Mouse (Mus musculus) lung, embryonic 14.5 days (tissue): Measurements from ENCODE around the gene Abcb5. TPM values are rescaled to one million over a fixed set of nuclear protein-coding genes. Genes with fewer than 3 reads are reported as not detected.

ENCODE experiments used
- ATAC-seq: fragments of 200-750 bp; cut with Nextera tagmentation; 2 replicates; pipeline ENCODE4 v1.8.0; 2017; ENCODE audit warnings: mild to moderate bottlenecking, moderate TSS enrichment, moderate library complexity; ENCODE audit not compliant: insufficient read depth
- DNase-seq: peaks from one replicate; pipeline ENCODE4 v3.0.0-alpha.2; 2015
- H3K27ac ChIP-seq: fragments of 300-500 bp; sonication (generic); 2 replicates; pipeline ENCODE4 v1.5.1; 2014; ENCODE audit warnings: low read depth, mild to moderate bottlenecking, moderate library complexity
- H3K27me3 ChIP-seq: fragments of 300-500 bp; sonication (generic); 2 replicates; pipeline ENCODE4 v1.6.1; 2014; ENCODE audit warnings: low read length, control low read depth; ENCODE audit not compliant: insufficient read depth
- H3K36me3 ChIP-seq: fragments of 300-500 bp; sonication (generic); 2 replicates; pipeline ENCODE4 v1.6.1; 2014; ENCODE audit warnings: control low read depth; ENCODE audit not compliant: insufficient read depth
- H3K4me1 ChIP-seq: fragments of 300-500 bp; sonication (generic); 2 replicates; pipeline ENCODE4 v1.6.1; 2014; ENCODE audit warnings: antibody characterized with exemption, control low read depth; ENCODE audit not compliant: insufficient read depth
- H3K4me2 ChIP-seq: fragments of 300-500 bp; sonication (generic); 2 replicates; pipeline ENCODE4 v1.6.1; 2014; ENCODE audit warnings: mild to moderate bottlenecking
- H3K4me3 ChIP-seq: fragments of 300-500 bp; sonication (generic); 2 replicates; pipeline ENCODE4 v1.5.1; 2014; ENCODE audit warnings: low read depth, low read length
- H3K9ac ChIP-seq: fragments of 300-500 bp; sonication (generic); 2 replicates; pipeline ENCODE4 v1.6.1; 2014
- H3K9me3 ChIP-seq: fragments of 300-500 bp; sonication (generic); 2 replicates; pipeline ENCODE4 v1.6.1; 2016; ENCODE audit warnings: low read depth, low read length, control low read depth
- CTCF ChIP-seq: IDR thresholded peaks from 2 replicates; pipeline ENCODE4 v1.5.1; 2016; ENCODE audit warnings: antibody characterized with exemption, low read depth
- WGBS: fragments of 180-500 bp; shearing (Covaris S2); extraction: QIAGEN DNeasy Blood & Tissue Kit; methylation state at CpG from one replicate; pipeline ENCODE4 v1.1.7; 2014; 5-methylcytosine and 5-hydroxymethylcytosine counted together
- polyA plus RNA-seq: library from polyadenylated mRNA; unstranded; fragments of >200 nt; fragmentation: Nextera tagmentation; extraction: Ambion mirVana; gene quantifications from 2 replicates; pipeline ENCODE4 v1.2.1, GENCODE M21; 2014

Abcb5 gene
- polyA plus RNA-seq, 1 experiment from 2014 or later: not detected

DNA sequence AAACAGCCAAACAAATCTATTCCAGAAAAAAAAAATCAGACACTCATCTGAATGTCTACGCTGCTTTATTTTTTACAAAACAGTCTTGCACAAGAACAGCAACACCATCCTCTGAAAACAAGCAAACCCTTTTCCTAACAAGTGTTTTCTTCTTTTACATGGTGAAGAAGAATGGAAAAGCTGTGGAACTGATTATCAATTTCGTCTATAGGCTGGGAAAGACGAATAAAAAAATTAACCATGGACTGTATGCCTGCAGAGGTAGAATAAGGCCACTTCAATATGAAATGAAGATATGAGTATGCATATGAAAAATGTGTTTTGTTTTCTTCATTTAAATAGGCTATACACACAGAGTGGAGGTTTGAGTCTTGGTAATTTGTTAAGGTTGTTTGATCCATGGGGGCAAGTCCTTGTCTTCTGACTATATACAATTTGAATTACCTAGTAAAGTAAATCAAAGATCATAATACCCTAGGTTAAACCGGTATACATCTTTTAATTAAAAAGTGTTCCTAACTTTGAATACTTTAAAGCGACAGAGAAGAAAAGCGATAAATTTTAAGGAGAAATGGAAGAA, 124.2 kb downstream of the Abcb5 start:
- Histone ChIP-seq H3K9ac (no peak overlapping the region), H3K4me1 (no peaks in the 10 kb centered on the region), H3K9me3 (no peaks in the 10 kb centered on the region), H3K4me3 (no peak overlapping the region), H3K36me3 (no peaks in the 10 kb centered on the region), H3K4me2 (no peak overlapping the region), H3K27ac (no peak overlapping the region), H3K27me3 (peaks cover 99% of the 10 kb centered on the region)
- TF ChIP-seq CTCF: no peak
- WGBS: 8% methylated on average over 6 of the region's 6 CpGs
- DNase-seq (no peak), ATAC-seq (no peak)

DNA sequence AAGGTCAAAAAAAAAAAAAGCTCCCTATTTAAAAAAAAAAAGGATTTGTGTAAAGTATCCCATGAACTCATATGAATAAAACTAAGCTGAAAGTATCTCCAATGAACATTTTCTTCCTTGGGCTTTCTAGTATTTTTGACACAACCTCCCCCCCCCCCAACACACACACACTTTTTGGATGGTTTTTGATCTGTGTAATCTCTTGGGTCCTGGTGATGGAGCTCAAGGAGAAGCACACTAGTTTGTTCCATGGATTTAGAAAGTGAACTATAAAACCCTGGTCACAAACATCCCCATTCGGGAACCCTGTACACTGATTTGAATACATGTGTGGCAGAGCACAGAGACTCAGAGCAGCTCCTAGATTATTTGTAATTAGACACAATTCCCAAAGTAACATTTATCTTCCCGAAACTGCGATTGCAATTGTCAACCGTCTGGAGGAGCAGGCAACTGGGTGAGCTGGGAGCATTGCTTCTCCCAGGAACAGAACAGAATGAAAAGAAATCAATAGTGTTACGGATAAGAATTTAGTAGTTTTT, 124.8 kb downstream of the Abcb5 start:
- Histone ChIP-seq H3K4me2 (no peak overlapping the region), H3K27ac (no peak overlapping the region), H3K4me3 (no peak overlapping the region), H3K9me3 (no peaks in the 10 kb centered on the region), H3K27me3 (peaks cover 99% of the 10 kb centered on the region), H3K9ac (no peak overlapping the region), H3K4me1 (no peaks in the 10 kb centered on the region), H3K36me3 (no peaks in the 10 kb centered on the region)
- WGBS: 6% methylated on average over 5 of the region's 5 CpGs
- ATAC-seq (no peak), DNase-seq (no peak)
- TF ChIP-seq CTCF: no peak

DNA sequence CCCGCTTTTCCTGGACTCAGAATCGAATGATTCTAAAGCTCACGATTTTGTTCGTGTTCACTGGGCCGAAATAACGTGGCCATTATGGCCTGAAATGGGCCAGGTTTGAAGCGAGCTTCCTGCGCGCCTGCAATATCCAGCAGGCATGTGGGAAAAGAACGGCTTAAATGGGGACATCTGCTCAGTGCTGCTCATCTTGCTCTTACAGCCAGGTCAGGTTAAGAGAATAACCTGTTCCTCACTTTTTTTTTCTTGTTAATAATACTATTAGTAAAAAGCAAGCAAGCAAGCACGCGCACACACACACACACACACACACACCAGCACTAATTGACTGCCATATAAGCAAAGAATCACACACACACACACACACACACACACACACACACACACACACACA, 125.4 kb downstream of the Abcb5 start:
- H3K27ac ChIP-seq: no peak overlapping the region
- H3K4me3 ChIP-seq: no peak overlapping the region
- H3K4me2 ChIP-seq: no peak overlapping the region
- WGBS: 2% methylated on average over 12 of the region's 12 CpGs
- H3K4me1 ChIP-seq: no peaks in the 10 kb centered on the region
- peak; percentile 39 for DNase-seq
- ATAC-seq: no peak
- H3K9ac ChIP-seq: no peak overlapping the region
- no peaks in the 10 kb centered on the region for H3K36me3 ChIP-seq
- no peaks in the 10 kb centered on the region for H3K9me3 ChIP-seq
- no peak for TF ChIP-seq CTCF
- H3K27me3 ChIP-seq: peaks cover 99% of the 10 kb centered on the region

DNA sequence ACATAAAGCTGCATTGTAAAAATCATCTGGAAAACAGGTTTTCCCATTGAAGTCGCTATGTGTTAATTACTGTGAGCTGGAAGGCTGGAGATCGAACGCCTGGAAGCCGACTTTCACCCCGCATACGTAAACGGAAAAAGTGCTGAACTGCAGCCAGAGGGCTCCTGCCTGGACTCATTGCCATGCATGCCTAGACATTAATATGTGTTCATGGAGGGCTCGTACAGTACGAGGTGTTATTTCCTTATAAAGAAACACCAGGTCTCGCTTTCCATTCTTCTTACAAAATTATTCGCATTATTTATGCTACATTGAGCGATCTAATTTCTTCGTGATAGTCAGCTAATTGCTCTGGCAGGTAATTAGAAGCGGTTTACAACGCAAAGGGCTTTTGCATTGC, 125.9 kb downstream of the Abcb5 start:
- Histone ChIP-seq H3K9ac (no peak overlapping the region), H3K36me3 (no peaks in the 10 kb centered on the region), H3K4me1 (no peaks in the 10 kb centered on the region), H3K27ac (no peak overlapping the region), H3K4me2 (no peak overlapping the region), H3K9me3 (no peaks in the 10 kb centered on the region), H3K27me3 (peaks cover 96% of the 10 kb centered on the region), H3K4me3 (no peak overlapping the region)
- ATAC-seq (no peak), DNase-seq (peak; percentile 28)
- no peak for TF ChIP-seq CTCF
- 3% methylated on average over 15 of the region's 15 CpGs for whole genome bisulfite sequencing

DNA sequence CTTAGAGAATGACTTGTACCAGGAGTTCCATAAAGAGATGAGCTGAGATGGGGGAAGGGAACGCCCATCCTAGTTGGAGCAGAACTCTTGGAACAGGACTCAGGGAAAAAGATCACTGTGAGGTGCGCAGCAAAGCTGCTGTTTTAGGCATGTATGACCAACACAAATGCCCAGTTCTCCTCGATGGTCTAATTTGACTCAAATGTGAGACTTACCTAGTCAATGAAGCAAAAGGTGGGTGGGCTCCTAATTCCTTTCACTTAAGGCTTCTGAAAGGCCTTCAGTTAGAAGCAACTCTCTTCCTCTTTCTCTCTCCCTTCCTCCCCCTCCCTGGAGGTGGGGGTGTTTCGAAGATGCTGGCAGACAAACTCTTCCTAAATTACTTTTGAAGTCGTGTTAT, 126.8 kb downstream of the Abcb5 start:
- H3K36me3 ChIP-seq: no peaks in the 10 kb centered on the region
- WGBS: 13% methylated on average over 5 of the region's 5 CpGs
- H3K9me3 ChIP-seq: no peaks in the 10 kb centered on the region
- no peaks in the 10 kb centered on the region for H3K4me1 ChIP-seq
- DNase-seq (peak; percentile 5), ATAC-seq (no peak)
- no peak overlapping the region for H3K27ac ChIP-seq
- no peak overlapping the region for H3K4me2 ChIP-seq
- TF ChIP-seq CTCF: no peak
- H3K9ac ChIP-seq: no peak overlapping the region
- no peak overlapping the region for H3K4me3 ChIP-seq
- peaks cover 92% of the 10 kb centered on the region for H3K27me3 ChIP-seq

DNA sequence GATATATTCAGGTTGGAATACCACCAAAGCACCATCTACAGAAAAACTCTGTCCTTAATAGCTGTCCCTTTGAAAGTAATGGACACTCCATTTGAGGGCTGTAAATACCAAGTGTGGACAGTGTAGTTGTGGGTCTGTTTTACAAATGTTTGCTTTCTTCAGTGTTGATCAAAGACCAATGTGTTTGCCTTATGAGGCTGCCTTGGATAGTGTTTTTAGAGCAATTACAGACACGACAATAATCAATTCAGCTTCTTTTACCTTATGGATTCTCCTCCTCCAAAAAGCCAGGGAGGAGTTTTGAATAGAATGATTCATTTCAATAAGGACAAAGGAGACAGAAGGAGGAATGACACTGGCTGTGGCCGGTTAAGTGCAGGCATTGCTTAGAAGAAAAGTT, 128.0 kb downstream of the Abcb5 start:
- Histone ChIP-seq H3K4me2 (no peak overlapping the region), H3K9me3 (no peaks in the 10 kb centered on the region), H3K27ac (no peak overlapping the region), H3K9ac (no peak overlapping the region), H3K4me3 (no peak overlapping the region), H3K4me1 (no peaks in the 10 kb centered on the region), H3K36me3 (no peaks in the 10 kb centered on the region), H3K27me3 (peaks cover 81% of the 10 kb centered on the region)
- TF ChIP-seq CTCF: no peak
- DNase-seq: no peak
- no peak for ATAC-seq
- 6% methylated on average over 2 of the region's 2 CpGs for WGBS

DNA sequence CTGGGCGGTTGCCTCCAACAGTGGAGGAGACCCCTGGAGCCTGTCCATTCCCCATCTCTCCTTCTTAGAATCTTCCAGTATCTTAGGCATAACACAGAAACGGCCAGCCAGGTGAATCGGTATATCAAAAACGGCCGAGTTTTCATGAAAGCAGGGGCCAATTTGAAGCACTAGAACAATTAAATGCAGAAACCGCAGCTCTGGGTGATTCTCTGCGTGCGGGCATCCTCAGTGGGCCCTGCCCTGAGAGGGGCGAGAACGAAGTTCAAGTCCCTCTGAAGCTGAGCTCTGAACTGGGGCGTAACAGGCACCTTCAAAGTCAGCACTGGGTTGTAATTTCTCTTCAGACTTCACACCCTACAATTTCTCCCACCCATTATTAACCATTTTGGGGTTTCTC, 128.9 kb downstream of the Abcb5 start:
- no peak for TF ChIP-seq CTCF
- H3K4me3 ChIP-seq: peak overlapping the region; percentile 55
- no peak overlapping the region for H3K27ac ChIP-seq
- H3K9me3 ChIP-seq: no peaks in the 10 kb centered on the region
- no peak; the same call in 1 of the 2 replicates for ATAC-seq
- H3K27me3 ChIP-seq: peaks cover 72% of the 10 kb centered on the region
- no peak for DNase-seq
- WGBS: 2% methylated on average over 11 of the region's 11 CpGs
- H3K36me3 ChIP-seq: no peaks in the 10 kb centered on the region
- H3K9ac ChIP-seq: no peak overlapping the region
- H3K4me2 ChIP-seq: peak overlapping the region; percentile 76
- no peaks in the 10 kb centered on the region for H3K4me1 ChIP-seq
